ENCODE assay signal across 8 mouse cellular contexts in the genomic region with DNA sequence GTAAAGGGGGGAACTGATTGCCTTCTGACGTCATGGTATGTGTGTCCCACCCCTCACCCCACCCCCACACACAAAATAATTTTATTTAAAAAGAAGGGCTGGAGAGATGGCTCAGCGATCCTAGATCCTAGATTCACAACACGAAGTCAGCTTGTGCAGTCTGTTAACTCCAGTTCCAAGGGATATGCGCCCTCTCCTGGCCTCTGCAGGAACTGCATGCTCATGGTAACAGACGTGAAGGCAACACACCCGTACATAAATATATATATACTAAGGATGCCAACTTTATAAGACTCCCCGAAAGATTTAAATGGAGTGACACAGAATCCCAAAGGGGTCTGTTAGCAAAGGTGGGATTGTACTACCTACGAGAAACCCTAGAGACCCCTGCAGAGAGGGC. TPM values are rescaled to one million over a fixed set of nuclear protein-coding genes. Genes with fewer than 3 reads are reported as not detected.
DNase-seq lines count a peak whose midpoint lies in the region.

No protein-coding gene starts in this region.

- no peak overlapping the region for H3K4me3 ChIP-seq in embryonic facial prominence, embryonic 10.5 days

- WGBS in embryonic facial prominence, embryonic 10.5 days, result 35% methylated on average over 8 of the region's 8 CpGs

- peak; percentile 50 for DNase-seq in cerebellum, adult 11 months
- DNase-seq in cerebellum, adult 9-11 months, result no peak
- DNase-seq in urinary bladder, adult 18-20 months (ENCODE audit: low spot score in 2 of 2), result peak; percentile 30 to 50
- DNase-seq in urinary bladder, adult 2 months (ENCODE audit: low spot score), result no peak
- peak; percentile 85 for DNase-seq in embryonic facial prominence, embryonic 10.5 days (ENCODE audit: low spot score)
- DNase-seq in layer of hippocampus, adult 9-10 months (ENCODE audit: low spot score), result peak; percentile 42
- DNase-seq in lung, postnatal 4 days, result peak; percentile 70 to 76
- peak; percentile 87 for DNase-seq in splenic B cell, adult 2 months (ENCODE audit: low read depth, low spot score)

- no peak overlapping the region for H3K27ac ChIP-seq in embryonic facial prominence, embryonic 10.5 days (replicated peaks)

- 0 out of 2 replicates have a peak, but pooled peaks cover 7% of the 10 kb centered on the region for H3K27me3 ChIP-seq in embryonic facial prominence, embryonic 10.5 days (replicated peaks; ENCODE audit: low read depth, poor library complexity, severe bottlenecking)
- H3K27me3 ChIP-seq in splenic B cell, adult 2 months (ENCODE audit: control insufficient read depth, insufficient read depth, low read length, poor library complexity, severe bottlenecking), result no peaks in the 10 kb centered on the region

- no peaks in the 10 kb centered on the region for H3K9me3 ChIP-seq in embryonic facial prominence, embryonic 10.5 days

- no peaks in the 10 kb centered on the region for H3K36me3 ChIP-seq in embryonic facial prominence, embryonic 10.5 days (replicated peaks)
- no peaks in the 10 kb centered on the region for H3K36me3 ChIP-seq in splenic B cell, adult 2 months (ENCODE audit: control insufficient read depth, insufficient read depth, low read length, poor library complexity, severe bottlenecking)

- peaks cover 15% of the 10 kb centered on the region; the same call in 1 of the 2 replicates for H3K4me1 ChIP-seq in embryonic facial prominence, embryonic 10.5 days

RNA-seq across cellular contexts. Expression of a gene that starts 39.4 kb away (rescaled TPM):
- polyA plus RNA-seq in urinary bladder, adult 2 months (2012; rRNA removed), result 58.9 and 66.3 TPM in 2 replicates
- 0.75 and 0.91 TPM in 2 replicates for polyA plus RNA-seq in embryonic facial prominence, embryonic 10.5 days (2016; fragmentation: Nextera tagmentation; extraction: Ambion mirVana)

RNA-seq across cellular contexts. Expression of a gene that starts 51.0 kb away (rescaled TPM):
- polyA plus RNA-seq in urinary bladder, adult 2 months (2012; rRNA removed), result 0.17 and 0.29 TPM in 2 replicates
- polyA plus RNA-seq in embryonic facial prominence, embryonic 10.5 days (2016; fragmentation: Nextera tagmentation; extraction: Ambion mirVana), result 2.3 and 3.8 TPM in 2 replicates

Comparison
In these comparisons a context has a peak if more than half of its experiments do, and no peak if none do; other contexts are left out.
1. DNase-seq: peak in cerebellum, adult 11 months (single experiment), urinary bladder, adult 18-20 months (2 of 2), embryonic facial prominence, embryonic 10.5 days (single experiment), layer of hippocampus, adult 9-10 months (single experiment), lung, postnatal 4 days (2 of 2) and splenic B cell, adult 2 months (single experiment); none in cerebellum, adult 9-11 months (single experiment) and urinary bladder, adult 2 months (single experiment).
2. RNA of a gene that starts 39.4 kb away (polyA plus RNA-seq): 58.9 to 66.3 TPM in urinary bladder, adult 2 months; 0.75 to 0.91 TPM in embryonic facial prominence, embryonic 10.5 days; every median in the first group is over 10 times any median in the second.